Mouse (Mus musculus) heart, embryonic 10.5 days (tissue): ENCODE measurements around the gene Cd1d1. TPM values are rescaled to one million over a fixed set of nuclear protein-coding genes. Genes with fewer than 3 reads are reported as not detected.

Experiments
- DNase-seq: peaks from one replicate; pipeline ENCODE4 v3.0.0-alpha.2; 2017; ENCODE audit warnings: low spot score
- H3K27ac ChIP-seq: fragments of 300-500 bp; sonication (generic); 2 replicates; pipeline ENCODE4 v1.5.1; 2016; ENCODE audit warnings: mild to moderate bottlenecking
- H3K27me3 ChIP-seq: fragments of 300-500 bp; sonication (generic); 2 replicates; pipeline ENCODE4 v1.6.1; 2016; ENCODE audit warnings: mild to moderate bottlenecking; ENCODE audit not compliant: poor library complexity, insufficient read depth, severe bottlenecking
- H3K36me3 ChIP-seq: fragments of 300-500 bp; sonication (generic); 2 replicates; pipeline ENCODE4 v1.6.1; 2016; ENCODE audit warnings: mild to moderate bottlenecking, moderate library complexity
- H3K4me1 ChIP-seq: fragments of 300-500 bp; sonication (generic); 2 replicates; pipeline ENCODE4 v1.6.1; 2016; ENCODE audit warnings: mild to moderate bottlenecking
- H3K4me3 ChIP-seq: fragments of 300-500 bp; sonication (generic); 2 replicates; pipeline ENCODE4 v1.5.1; 2016; ENCODE audit warnings: mild to moderate bottlenecking, moderate library complexity
- H3K9me3 ChIP-seq: fragments of 300-500 bp; sonication (generic); 2 replicates; pipeline ENCODE4 v1.6.1; 2016; ENCODE audit warnings: mild to moderate bottlenecking, moderate library complexity
- WGBS: fragments of 180-500 bp; shearing (Covaris S2); methylation state at CpG from one replicate; pipeline ENCODE4 v1.1.7; 2016; 5-methylcytosine and 5-hydroxymethylcytosine counted together
- polyA plus RNA-seq: library from polyadenylated mRNA; unstranded; fragments of >200 nt; fragmentation: Nextera tagmentation; extraction: Ambion mirVana; gene quantifications from 2 replicates; pipeline ENCODE4 v1.2.1, GENCODE M21; 2016

Cd1d1 gene
- polyA plus RNA-seq, 1 experiment from 2014 or later, result 24.7 TPM

GRCm38 (mm10) chr3:86955376-86955775, 43.9 kb downstream of the Cd1d1 start:
- no peaks in the 10 kb centered on the region for H3K36me3 ChIP-seq
- H3K4me1 ChIP-seq, result peaks cover 9% of the 10 kb centered on the region; the same call in 1 of the 2 replicates
- H3K27ac ChIP-seq, result no peak overlapping the region
- H3K27me3 ChIP-seq, result no peaks in the 10 kb centered on the region
- 23% methylated on average over 4 of the region's 4 CpGs for whole genome bisulfite sequencing
- DNase-seq, result no peak
- H3K4me3 ChIP-seq, result no peak overlapping the region
- 0 out of 2 replicates have a peak, but pooled peaks cover 6% of the 10 kb centered on the region for H3K9me3 ChIP-seq

DNA sequence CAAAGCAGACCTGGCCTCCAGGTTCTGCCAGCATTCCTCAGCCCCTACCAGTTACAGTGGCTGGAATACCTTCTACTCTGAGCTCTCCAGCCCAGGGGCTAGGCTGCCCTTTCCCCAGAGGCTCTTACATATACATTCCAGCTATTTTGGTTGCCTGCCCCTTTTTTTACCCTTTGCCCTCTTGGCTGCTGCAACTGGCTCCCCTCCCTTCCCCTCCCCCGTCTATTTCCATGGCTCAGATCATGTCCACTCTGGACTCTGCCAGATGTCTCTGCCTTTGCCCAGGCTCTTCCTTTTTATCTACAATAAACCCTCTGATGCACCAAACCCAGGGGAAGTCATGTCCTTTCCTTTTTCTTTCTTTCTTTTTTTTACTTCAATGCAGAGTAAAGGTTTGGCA, 44.7 kb downstream of the Cd1d1 start:
- Histone ChIP-seq H3K27ac (no peak overlapping the region), H3K27me3 (no peaks in the 10 kb centered on the region), H3K4me1 (peaks cover 6% of the 10 kb centered on the region; the same call in 1 of the 2 replicates), H3K4me3 (no peak overlapping the region), H3K9me3 (0 out of 2 replicates have a peak, but pooled peaks cover 6% of the 10 kb centered on the region), H3K36me3 (no peaks in the 10 kb centered on the region)
- DNase-seq, result no peak
- WGBS, result 18% methylated on average over 1 of the region's 1 CpGs

- DNase-seq, result no peak
- H3K4me1 ChIP-seq, result peaks cover 6% of the 10 kb centered on the region; the same call in 1 of the 2 replicates
- 82% methylated on average over 4 of the region's 4 CpGs for WGBS
These were observed 45.4 kb downstream of the Cd1d1 start for GRCm38 (mm10) chr3:86953819-86954218.

DNA sequence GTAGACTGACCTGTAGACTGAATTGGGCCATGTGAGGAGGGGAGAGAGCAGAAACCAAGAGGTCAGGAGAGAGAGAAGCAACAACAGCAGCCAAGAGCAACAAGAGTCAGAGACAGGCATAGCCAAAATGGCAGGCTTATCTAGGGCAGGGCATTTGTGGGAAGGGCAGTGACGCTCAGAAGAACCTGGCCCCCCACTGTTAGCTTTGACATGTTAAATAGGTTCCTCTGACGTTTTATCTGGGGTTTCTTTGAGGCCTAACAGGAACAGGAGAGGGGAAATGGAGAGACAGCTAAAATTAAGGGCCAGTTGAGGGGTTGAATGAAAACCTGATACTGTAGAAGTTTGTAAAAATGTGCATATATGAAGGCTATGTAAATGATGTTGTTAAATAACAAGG, 48.6 kb downstream of the Cd1d1 start:
- no peaks in the 10 kb centered on the region for H3K27me3 ChIP-seq
- no peak overlapping the region for H3K27ac ChIP-seq
- 0 out of 2 replicates have a peak, but pooled peaks cover 6% of the 10 kb centered on the region for H3K9me3 ChIP-seq
- WGBS, result 15% methylated on average over 2 of the region's 2 CpGs
- H3K36me3 ChIP-seq, result no peaks in the 10 kb centered on the region
- H3K4me1 ChIP-seq, result peaks cover 6% of the 10 kb centered on the region; the same call in 1 of the 2 replicates
- DNase-seq, result no peak
- H3K4me3 ChIP-seq, result no peak overlapping the region

More at GRCm38 (mm10) chr3:86953819-86954218, 45.4 kb downstream of the Cd1d1 start:
- Histone ChIP-seq H3K27ac (no peak overlapping the region), H3K4me3 (no peak overlapping the region), H3K9me3 (0 out of 2 replicates have a peak, but pooled peaks cover 6% of the 10 kb centered on the region), H3K27me3 (no peaks in the 10 kb centered on the region), H3K36me3 (no peaks in the 10 kb centered on the region)

Other genes starting within 250 kb of the Cd1d1 start
- 3.7 and 4.0 TPM in 2 replicates for gene Dclk2, start 78.6 kb downstream of the Cd1d1 start, polyA plus RNA-seq
- gene Kirrel, start 175.3 kb upstream of the Cd1d1 start, polyA plus RNA-seq, result 17.9 and 27.9 TPM in 2 replicates